Mouse (Mus musculus) cerebellum, postnatal 14 days (tissue): ENCODE results near the gene Mettl26.
A peak's percentile ranks its signal among the peaks of the same experiment; 100 is the strongest.

Experiments used
- DNase-seq, 2 experiments: peaks; one replicate each; pipeline ENCODE4 v3.0.0; 2021; ENCODE audit warnings: mixed read lengths in 2 of 2

Gene Mettl26

DNA sequence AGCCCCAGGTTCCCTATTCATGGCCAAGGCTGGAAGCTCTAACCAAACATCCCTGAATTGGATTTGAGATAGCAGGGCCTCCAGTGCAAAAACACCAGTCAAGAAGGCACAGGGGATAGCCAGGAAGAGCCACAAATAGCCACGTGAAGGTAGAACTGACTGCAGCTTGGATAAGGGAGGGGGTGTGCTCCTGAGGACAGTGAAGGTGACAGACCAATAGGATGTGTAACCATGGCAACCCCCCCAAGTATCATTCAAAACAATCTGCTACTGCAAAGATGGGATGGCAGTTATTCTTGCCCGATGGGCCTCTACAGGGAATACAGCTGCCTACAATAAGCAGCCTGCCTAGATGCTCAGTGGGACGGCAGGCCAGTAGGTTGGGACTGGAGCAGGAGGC is 37.3 kb upstream of the Mettl26 start:
- DNase-seq: no peak

DNA sequence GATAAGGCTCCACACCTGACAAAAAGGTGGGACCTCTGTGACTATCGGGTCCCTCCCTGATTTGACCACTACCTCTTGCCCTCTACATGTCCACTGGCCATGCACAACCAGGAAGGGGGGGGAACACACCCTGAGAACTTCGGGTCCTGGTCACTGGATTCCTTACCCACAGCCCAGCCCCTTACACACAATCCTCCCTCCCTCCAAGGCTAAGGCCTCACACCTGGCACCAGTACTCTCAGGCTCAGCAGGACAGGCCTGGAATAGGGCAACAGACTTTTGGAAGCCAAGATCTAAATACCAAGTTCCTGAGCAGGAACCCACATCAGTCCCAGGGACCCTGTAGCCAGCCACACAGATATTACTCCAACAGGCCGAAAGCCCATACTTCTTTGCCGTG is 36.0 kb upstream of the Mettl26 start:
- no peak for DNase-seq

DNA sequence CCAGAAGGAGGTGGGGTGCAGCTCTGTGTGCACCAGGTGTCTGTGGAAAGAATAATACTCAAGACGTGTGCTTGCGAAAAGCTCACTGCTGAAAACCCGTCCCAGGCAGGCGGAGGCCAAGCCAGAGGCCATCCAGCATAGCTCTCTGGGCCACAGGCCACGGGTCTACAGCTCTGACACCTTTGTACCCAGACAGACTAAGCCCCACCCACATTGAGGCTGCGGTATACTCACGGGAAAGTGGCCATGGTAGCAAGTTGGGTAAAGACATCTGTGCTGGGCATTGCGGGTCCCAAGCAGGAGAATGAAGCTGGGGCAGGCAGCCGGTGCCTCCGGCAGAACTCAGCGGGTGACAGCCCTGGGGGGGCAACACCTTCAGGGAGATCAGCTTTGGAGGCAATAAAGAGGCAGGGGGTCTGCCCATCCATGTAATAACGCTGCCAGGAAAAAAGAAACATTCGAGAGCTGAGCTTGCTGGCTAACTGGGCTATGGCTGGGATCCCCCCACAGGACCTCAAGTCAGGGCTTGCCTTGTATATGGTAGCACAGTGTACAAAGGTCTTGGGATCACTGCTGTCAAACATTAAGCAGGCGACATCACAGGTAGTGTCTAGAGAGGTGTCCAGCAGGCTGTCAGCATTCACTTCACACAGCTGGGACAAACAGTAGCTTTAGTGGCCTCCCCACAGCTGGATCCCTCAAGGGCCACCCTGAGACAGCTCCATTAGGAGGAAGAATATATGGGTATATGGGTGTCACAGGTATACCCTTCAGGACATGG is 35.2 kb upstream of the Mettl26 start:
- no peak for DNase-seq

DNA sequence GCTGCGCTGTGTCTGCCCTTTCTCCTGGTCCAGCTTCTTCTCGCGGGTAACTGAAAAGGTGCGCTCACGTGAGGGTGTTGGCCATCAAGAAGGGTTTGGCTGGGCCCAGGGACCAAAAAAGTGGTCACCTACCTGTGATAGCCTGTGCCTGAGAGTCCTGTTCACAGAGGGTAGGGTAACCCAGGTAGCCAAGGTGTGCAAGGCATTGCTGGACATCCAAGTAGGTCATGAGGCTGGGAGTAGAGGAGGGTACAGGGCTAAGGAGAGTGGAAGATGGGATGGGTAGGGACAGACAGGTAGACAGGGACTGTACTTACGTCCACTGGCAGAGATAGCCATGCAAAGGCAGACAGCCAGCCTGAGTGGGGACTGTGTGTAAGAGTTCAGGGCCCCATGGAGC is 34.4 kb upstream of the Mettl26 start:
- DNase-seq: no peak

DNA sequence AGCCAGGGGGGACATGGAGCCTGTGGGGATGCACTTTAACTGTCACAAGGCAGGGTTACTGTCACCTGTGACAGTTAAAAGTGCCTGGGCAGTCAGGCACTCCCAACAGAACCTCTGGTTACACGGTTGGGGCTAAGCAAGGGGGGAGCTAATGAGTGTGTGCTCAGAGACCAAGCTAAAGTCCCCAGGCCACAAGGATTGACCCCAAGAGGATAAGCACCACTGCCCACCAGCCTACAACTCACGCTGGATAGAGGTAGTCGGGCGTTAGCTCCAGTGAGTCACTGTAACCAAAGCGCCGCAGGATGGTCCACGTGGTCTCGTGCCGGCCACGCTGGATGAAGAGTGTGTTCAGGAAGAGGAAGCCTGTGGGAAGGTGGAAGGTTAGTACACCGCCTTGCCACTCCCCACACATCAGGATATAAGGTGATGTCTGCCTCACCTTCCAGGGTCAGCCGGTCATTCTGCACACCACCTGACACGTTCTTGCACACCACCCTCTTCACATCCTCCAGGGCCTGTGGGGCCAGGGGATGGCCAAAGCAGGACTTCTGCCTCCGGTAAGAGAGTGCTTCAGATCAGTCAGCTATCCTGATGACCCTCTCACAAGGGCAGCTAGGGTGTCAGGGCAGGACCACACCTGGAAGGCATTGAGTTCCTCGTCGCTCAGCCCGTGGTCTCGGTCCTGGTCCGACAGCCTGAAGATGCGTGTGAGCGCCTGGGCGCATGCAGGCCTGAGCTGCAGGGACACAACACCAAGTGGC is 33.6 kb upstream of the Mettl26 start, which contains the start of gene Gm20683:
TSS of gene Gm20683 (minus strand) at position 647 of the 764 bp plus-strand sequence.
- no peak for DNase-seq

DNA sequence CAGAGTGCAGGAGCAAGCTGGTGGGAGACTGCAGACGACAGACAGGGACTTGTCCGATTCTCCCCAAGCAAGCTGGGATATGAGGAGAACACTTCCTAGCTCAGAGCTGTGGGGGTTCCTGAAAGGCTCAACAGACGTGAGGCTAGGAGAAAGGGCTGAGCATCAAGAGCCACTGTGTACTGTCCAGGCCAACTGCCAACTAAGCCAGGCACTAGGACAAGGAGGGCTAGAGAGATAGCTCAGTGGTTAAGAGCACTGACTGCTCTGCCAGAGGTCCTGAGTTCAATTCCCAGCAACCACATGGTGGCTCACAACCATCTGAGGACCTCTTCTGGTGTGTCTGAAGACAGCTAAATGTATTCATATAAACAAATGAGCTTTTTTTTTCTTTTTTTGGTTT is 32.4 kb upstream of the Mettl26 start:
- no peak for DNase-seq

DNA sequence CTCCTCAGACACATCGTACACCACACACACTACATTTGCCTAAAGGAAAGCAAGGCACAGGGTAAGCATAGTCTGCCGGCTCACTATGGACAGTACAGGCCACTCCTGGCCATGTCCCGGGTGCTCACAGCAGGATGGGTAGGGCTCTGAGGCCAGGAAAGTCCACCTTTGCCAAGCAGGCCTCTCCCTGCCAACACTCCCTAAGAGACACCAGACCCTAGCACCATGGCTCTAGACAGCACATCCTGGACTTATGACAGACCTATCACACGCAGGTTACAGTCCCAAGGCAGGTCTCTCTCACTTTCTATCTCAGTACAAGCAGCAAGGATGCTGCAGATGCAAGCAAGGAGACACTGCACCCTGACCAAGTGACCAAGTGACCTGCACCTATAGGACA is 31.8 kb upstream of the Mettl26 start:
- no peak for DNase-seq

DNA sequence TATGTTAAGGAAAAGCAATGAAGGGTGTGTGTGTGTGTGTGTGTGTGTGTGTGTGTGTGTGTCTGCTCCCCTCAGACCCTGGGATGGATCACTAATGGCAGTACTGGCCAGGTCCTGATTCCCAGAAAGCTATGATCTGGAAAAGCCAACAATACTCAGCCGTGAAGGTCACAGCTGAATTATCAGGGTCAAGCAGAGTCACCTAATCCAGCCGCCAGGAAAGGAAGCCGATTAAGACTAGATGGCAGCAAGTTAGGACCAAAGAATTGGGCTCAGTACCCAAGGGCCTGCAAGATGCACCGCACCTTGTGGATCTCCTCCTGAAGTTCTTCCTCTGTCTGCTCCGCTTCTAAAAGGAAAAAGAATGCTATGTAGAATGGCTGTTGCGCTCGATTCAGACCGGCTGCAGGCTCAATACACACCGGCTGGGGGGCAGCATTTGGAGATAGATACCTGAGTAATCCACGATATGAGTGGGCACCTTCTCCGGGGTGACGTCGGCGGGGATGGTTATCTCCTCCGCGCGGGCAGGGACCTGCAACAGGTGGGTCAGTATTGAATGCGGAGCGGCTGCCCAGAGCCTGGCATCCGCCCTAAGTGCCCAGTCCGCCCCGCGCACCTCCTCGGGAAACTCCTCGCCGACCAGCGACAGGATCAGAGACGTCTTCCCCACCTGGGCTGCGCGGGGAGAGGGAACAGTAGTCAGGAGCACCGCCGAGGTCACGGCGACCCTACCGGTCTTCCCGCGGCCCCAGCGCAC is 31.1 kb upstream of the Mettl26 start:
- DNase-seq: peak in 1 of 2 experiments; percentile 60

DNA sequence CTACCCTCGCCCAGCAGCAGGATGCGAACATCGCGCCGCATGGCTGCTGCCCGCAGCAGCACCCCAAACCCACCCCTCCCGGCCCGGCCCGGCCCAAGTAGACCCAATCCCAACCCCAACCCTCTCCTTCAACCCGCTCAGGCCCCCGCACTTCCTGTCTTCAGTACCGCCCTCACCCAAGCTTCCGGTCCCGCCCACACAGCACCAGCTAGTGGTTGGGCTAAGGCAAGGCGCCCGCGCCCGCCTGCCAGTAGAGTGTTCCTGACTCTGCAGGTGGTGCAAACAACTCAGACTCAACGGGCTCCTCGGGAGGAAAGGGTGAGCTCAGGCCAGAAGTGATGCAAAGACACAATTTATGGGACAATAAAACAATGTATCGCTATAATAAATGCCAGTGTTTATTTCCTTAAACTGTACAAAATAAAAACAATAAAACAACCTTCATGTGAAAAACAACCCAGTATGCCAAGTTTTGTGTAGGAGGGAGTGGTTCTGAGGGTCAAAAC is 30.4 kb upstream of the Mettl26 start, which contains the start of gene Rhot2:
TSS of gene Rhot2 (minus strand) at position 456 of the 506 bp plus-strand sequence.
- DNase-seq: peak; percentile 94 to 95

DNA sequence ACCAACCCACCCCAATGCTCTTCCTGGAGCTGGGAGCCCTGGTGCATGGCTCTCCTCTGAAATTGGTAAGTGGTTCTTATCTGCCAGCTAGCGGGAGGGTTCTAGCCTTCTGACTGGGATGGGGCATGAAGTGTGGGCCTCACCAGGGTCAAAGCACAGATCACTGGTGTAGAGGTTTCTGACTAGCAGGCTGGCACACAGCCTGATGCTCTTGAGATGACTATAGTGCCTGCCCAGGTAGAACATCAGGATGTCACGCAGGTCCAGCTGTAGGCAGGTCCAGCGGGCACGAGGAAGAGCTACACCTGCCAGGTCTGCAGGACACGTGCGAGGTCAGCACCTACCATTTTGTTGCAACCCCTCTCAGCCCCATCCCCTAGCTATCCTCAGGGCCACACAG is 14.6 kb upstream of the Mettl26 start:
- no peak for DNase-seq

DNA sequence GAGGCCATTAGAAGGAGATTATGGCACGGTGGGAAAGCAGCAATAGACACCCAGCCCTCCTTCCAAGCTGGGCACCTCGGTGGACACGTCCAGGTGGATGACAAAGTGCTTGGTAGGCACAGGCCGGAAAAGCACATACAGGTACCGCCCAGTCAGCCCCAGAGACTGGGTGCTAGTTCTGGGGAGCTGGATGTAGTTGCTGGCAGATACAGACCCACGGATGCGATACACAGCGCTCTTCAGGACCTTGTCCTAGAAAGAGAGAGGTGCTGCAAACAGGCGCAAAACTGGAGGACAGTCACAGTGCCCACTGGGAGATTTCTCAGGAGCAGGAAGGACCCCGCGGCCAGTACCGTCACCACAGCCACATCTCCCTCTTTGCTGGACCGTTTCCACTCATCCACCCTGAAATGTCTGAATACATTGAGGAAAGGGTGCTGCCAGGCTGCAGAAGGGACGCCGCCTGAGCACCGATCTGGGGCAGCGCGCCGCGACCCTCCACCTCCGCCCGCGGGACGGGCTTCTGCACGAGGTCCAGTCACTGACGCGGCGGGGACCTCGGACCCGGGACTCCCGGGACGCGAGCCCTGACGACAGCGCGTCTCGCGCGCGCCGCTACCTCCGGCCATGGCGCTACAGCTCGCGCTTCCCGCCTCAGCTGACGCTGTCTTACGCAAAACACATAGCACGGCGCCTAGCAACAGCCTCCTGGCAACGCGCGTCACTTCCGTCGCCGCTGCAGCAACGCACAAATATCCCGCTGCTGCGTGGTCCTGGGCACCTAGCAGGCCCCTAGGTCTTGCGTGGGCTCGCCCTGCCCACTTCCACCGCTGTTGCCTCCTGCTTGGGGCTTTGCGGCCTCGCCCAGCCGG is 13.8 kb upstream of the Mettl26 start, which contains the start of gene Wdr90:
TSS of gene Wdr90 (minus strand) at position 670 of the 872 bp plus-strand sequence.
- DNase-seq: peak; percentile 89 to 94

DNA sequence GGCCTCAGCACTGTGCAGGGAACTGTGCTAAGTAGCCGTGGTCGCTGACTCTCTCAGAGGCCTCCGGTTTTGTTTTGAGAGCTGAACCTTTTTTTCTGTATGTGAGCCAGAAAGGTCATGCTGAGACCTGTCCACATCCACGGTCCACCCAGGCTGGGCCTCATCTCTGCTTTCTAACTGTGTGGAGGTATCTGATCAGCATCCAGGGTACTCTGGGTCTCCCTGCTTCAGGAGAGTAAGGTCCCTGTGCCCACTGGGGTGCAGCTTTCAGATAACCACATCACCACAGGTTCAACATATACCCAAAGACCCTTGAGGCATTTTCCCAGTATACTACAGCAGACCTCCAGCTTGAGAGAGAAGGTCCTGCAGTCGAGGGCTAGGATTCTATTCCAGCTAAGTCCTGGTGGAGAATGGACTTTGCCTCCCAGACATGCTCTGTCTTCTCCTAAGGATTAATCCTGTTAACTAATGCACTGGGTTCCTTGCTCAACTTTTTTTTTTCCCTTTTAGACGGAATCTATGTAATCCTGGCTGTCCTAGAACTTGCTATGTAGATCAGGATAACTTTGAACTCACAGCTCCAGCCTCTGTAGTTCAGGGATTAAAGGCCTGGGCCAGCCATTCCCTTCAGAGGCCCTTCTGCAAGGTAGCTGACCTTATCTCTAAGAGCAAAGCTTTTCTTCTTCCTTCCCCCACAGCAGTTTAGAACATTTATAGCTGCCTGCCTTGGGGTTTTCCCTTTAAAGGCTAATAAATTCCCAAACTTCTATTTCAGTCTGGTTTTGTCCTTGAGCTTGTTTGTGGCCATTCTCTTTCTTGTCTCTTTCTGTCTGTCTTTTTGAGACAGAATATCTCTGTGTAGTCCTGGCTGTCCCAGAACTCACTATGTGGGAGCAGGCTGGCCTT is 12.9 kb upstream of the Mettl26 start:
- DNase-seq: no peak

DNA sequence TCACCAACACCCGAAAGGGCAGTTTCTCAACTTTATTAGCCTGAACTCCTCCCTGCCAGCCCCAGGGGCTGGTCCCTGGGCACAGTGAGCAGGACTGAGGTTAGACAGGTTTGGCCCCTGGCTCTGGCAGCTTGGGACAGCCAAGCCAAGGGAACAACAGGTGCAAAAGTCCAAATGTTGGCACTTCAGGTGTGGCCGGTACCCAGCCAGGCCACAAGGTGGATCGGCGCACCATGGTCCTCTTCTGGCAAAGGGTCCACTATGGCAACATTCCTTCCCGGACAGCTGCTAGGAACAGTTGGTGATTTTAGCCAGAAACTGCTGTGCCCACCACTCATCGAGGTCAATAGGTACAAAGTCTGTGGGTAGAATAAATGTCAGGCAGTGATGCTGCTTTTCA is 11.2 kb upstream of the Mettl26 start:
- no peak for DNase-seq

DNA sequence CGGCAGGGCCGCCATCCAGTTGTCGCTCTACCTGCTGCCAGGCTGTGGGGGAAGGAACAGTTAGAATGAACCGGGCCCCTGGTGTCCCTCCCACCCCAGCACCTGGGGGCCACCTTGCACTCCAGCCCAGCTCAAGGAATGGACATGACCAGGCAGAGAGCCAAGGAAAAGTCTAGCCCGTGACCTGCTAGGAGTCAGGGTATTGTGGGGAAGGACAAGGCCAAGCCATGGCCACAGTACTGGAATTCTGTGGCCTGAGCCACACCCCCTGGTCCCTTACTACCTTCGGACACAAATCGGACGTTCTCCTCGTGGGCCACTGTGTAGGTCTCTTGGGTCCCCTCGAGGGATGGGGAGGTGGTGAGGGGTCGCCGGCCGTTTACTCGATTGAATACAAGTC is 10.6 kb upstream of the Mettl26 start:
- DNase-seq: no peak

DNA sequence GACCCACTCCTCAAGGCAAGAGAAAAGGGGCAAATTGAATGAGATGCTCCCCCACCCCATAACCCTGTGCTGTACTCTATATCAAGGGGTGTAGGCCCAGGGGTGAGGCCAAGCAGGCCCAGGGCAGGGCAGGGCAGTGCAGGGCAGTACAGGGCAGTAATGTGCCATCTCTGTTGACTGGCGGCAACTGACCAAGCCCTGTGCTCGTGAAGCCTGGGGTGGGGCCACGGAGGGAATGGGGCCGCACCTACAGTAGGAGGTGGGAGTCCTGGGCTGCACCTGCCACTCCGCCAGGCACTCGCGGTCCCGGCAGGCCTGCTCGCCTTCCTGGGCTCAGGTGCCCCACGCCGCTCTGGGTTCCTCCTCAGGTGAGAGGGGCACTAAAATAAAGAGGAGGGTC is 9.6 kb upstream of the Mettl26 start:
- no peak for DNase-seq

DNA sequence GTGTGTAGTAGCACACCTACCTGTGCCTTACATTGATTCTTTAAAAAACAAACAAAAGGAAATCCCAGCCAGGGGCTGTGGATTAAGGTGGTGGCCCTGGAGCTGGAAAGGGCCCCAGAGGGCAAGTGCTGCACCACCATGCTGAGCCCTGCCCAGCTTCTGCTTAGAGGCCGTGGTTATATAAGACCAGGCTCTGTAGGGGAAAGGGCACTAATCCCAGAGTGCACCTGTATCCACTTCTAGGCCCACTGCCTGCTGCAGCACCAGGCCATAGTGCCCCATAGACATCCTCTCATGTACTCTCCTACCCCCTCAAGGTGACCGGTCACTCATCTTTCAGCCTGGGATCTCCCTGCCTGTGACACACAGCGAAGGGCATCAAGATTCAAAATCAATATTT is 8.7 kb upstream of the Mettl26 start:
- DNase-seq: no peak

DNA sequence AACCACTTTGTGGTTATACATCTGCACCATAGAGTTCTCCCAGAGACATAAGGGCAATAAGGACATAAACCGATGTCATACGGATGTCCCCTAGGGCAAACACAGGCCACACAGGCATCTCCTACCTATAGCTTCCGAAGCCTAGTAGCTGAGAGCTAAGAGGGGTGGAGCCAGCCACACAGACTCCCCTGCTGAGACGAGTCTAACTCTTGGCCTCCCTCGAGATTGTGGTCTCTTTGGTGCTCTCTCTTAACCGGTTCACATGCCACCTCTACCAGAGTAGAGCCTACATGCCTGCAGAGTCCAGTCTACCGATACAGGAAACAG is 7.4 kb upstream of the Mettl26 start:
- DNase-seq: no peak

DNA sequence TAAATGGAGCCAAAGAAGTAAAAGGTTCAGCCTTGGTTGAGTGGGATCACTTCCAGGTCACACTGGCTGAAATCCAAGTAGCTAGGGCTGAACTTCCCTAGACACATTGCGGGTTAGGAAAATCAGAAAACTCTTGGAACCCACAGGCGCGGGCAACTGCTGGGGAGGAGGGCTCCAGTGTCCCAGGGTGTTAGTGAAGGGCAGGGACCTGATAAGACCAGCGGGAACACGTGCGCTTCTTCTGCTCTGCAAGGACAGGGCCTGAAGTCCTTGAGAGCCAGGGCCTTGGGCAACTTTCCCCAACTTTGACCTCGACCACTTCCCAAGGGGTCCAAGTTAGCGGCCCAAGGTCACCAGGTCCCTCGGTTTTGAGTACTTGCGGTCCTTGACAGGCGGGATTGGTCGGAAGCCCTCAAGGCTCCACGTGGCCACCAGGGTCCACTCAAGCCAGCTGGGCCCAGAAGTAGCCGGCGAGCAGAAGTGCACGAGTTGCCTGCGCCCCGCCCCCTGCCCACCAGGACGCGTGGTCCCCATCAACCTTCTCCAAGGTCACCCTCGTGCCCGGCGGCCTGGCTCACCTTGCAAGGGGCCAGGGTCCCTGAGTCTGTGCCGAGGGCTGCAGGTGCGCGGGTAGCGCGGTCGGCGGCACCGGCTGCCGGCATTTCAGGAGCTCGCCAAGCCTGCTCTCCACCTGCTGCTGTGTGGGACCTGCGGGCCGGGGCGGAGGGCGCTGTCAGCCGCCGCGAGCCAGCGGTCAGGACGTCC is 6.9 kb upstream of the Mettl26 start:
- DNase-seq: peak; percentile 54 to 65

DNA sequence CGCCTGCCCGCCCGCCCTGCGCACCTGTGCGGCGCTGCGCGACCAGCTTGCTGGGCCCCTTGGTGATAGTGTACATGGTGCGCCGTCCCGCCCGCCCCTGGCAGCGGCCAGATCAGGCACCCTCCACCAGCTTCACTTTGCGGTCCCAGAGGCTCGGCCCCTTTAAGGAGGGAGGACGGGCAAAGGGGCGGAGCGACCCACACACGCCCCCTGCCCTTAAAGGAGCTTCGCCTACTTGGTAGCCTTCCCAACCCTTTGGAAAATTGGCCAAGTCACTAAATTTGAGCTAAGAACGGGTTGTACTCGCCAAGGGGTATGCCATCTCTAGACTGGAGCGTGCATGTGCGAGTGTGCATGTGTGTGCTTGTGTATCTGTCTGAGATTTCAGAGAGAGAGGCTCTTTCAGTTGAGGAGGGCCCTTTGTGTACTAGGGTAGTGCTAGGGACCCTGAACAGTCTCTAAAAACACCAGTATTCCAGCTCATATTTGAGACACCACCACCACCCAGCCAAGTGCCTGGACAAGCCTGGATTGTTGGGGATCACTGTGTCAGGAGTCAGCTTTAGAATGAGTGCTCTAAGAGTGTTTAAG is 6.2 kb upstream of the Mettl26 start, which contains the start of gene Mcrip2:
TSS of gene Mcrip2 (minus strand) at position 164 of the 591 bp plus-strand sequence.
- DNase-seq: peak; percentile 81 to 83

DNA sequence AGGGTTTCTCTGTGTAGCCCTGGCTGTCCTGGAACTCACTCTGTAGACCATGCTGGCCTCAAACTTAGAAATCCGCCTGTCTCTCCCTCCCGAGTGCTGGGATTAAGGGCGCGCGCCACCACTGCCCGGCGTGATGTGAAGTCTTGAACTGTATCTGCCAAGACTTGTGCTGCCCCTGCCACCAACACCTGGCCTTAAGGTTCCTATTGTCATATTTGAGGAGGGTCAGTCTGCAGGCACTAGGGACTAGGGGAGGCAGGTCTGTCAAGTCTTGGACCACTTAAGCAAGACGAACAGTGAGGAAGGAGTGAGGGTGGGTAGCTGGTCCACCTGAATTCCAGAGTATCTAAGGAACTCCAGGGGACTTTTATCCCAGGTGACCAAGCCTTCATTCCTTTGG is 5.4 kb upstream of the Mettl26 start:
- no peak for DNase-seq
